Mouse (Mus musculus) T-helper 17 cell (primary cell): ENCODE data around the gene Ino80b.

ENCODE experiments used
- in situ Hi-C, 2 experiments: fragments of 300-600 bp; cut with MboI, MseI; formaldehyde crosslinking; loops; 1 replicate in 1 of 2; 2 replicates in 1 of 2; pipeline ENCODE4 v1.15.1; 2025; ENCODE audit warnings: high pct_unique_total_duplicates in 2 of 2

Ino80b gene

GRCm38 (mm10) chr6:83141636-83142035 is 16.4 kb upstream of the Ino80b start:
- in situ Hi-C loops: no loop called here

DNA sequence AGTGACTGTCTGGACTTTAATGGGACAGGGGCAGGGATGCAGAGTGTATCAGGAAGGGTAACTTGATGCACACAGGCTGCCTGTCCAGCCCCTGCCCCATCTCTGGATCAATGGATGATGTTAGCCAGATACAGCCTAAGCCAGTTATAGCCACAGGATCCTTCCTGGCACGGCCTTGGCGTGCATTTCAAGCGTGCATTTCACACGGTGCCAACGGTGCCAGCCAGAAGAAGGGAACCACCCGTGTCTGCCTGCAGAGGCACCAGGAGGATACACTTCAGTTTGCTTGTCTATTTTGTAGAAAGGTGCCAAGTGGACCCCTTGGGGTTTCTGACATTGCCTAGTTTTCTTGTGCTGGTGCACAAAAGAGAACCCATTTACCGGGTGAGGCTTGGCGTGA is 14.8 kb upstream of the Ino80b start:
- in situ Hi-C loops: no loop called here

DNA sequence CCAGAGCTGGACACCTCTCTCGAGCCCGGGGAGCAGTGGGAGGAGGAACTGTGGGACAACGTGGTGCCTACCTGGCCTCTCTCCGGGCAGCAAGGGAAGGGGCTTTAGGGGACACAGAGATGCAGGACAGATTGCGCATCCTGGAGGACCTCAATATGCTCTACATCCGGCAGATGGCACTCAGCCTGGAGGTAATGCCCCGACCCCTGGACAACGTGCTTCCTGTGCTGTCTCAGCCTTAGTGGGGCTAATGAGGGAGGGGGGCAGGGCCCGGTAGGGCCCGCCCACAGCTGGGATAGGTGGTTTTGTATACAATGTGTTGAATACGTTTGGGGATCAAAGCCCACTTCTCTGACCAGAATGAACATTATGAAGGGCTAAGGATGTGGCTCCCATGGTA is 12.8 kb upstream of the Ino80b start:
- in situ Hi-C loops: no loop called here

DNA sequence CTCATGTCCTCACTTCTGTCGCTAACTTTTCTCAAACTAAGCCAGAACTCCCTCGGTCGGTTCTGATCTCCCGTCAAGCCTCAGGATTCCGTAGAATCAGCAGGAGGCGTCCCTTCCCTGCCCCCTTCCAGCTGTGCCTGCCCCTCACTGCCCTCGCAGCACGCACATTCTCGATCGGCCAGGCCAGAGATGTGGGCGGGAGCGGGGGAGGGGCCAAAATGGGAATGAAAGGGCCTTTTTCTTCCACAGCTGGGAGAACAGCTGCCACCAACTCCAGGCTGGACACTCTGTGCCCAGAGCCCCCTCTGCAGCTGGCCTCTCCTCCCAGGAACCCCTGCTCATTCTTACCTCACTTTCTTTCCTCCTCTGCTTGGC is 12.3 kb upstream of the Ino80b start:
- in situ Hi-C loops: no loop called here

GRCm38 (mm10) chr6:83136881-83137575 is 11.8 kb upstream of the Ino80b start:
- in situ Hi-C loops: no loop called here

- in situ Hi-C loops: no loop called here
Measured at GRCm38 (mm10) chr6:83136291-83136880, 11.2 kb upstream of the Ino80b start.

GRCm38 (mm10) chr6:83135571-83136161 is 10.4 kb upstream of the Ino80b start:
- in situ Hi-C loops: no loop called here

DNA sequence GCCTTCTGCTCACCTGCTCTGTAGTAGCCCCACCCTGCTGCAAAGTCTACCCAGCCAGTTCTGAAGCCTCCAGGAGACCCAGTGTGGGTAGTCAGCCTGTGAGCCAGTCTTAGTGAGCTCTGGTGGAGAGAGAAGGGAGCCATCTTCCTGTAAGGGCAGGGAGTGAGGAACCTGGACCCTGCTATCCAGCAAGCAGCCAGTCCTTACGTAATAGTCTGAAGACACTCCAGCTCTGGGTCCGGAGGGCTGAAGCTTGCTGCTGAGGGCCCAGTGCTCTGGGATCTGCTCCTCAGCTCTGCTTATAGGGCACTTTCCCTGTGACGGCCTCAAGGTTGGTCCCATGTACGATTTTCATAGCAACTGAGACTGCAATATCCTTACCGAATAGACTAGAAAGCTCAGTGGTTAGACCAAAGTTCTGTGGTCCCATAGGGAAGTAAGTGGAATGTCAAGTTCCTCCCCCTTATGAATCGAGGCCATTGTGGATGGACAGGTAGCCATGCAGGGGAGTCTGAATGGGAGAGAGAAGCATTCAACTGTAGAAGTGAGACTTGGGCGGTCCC is 9.8 kb upstream of the Ino80b start, which contains the start of gene Rtkn:
Gene Rtkn, plus strand, starts transcription at position 513 of the 563 bp plus-strand sequence.
- in situ Hi-C loops: no loop called here

- in situ Hi-C loops: no loop called here
Measured at GRCm38 (mm10) chr6:83134226-83134625, 9.0 kb upstream of the Ino80b start.

DNA sequence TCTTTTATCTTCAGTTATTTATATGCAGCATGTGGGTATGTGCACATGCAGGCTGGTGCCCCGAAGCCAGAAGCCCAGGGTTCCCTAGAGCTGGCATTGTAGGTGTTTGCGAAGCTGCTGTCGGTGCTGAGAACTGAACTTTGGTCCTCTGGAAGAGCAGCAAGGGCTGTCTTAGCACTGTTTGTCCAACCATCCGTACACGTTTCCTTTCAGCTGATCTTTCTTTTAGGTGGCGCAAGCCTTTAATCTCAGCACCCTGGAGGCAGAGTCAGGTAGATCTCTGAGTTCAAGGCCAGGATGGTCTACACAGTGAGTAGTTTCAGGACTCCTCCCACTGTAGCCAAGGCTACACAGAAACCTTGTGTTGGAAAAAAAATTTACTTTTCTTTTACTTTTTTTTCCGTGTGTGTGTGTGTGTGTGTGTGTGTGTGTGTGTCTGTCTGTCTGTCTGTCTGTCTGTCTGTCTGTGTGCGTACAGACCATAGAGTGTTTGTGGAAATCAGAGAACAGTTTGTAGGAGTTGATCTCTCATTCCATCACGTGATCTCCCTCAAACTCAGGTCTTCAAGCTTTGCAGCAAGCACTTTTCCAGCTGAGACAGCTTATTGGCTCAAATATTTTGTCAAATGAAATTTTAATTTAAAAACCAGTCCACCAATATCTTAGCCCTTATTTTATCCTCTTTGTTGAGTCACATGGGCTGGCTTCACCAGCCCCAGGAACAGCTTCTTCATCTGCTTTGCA is 7.1 kb upstream of the Ino80b start:
- in situ Hi-C loops: no loop called here

- in situ Hi-C loops: no loop called here
Measured at GRCm38 (mm10) chr6:83131469-83132034, 6.3 kb upstream of the Ino80b start.

DNA sequence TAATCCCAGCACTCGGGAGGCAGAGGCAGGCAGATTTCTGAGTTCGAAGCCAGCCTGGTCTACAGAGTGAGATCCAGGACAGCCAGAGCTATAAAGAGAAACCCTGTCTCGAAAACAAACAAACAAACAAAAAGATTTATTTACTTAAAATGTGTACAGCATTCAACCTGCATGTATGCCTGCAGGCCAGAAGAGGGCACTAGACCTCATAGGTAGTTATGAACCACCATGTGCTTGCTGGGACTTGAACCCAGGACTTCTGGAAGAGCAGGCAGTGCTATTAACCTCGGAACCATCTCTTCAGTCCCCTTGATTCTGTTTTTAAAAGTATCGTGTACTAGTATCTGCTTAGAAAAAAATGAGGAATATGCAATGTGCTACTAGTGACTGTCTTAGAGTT is 2.2 kb upstream of the Ino80b start:
- in situ Hi-C loops: no loop called here

DNA sequence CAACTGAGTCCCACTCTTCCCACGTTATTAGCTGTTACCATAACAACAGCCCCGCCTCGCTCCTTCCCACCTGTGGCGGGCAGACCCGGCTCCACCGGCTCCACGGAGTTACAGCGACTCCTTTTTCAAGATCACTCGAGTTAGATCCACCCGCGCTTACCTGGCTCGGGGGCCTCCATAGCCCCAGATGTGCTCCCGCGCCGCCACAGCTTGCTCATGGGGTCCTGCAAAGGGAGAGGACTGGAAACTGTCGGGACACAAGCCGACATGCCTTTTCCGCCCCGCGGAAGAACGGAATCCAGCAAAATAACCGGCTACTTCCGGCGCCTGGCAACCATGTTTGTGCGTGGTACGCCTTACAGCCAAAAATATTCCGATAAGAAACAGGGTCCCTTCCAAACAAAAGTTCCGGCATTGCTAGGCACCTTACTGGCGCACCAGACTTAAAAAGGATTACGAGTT is 349 bp downstream of the Ino80b start:
- in situ Hi-C loops: no loop called here

GRCm38 (mm10) chr6:83122961-83123360 is 2.3 kb downstream of the Ino80b start:
- in situ Hi-C loops: no loop called here

DNA sequence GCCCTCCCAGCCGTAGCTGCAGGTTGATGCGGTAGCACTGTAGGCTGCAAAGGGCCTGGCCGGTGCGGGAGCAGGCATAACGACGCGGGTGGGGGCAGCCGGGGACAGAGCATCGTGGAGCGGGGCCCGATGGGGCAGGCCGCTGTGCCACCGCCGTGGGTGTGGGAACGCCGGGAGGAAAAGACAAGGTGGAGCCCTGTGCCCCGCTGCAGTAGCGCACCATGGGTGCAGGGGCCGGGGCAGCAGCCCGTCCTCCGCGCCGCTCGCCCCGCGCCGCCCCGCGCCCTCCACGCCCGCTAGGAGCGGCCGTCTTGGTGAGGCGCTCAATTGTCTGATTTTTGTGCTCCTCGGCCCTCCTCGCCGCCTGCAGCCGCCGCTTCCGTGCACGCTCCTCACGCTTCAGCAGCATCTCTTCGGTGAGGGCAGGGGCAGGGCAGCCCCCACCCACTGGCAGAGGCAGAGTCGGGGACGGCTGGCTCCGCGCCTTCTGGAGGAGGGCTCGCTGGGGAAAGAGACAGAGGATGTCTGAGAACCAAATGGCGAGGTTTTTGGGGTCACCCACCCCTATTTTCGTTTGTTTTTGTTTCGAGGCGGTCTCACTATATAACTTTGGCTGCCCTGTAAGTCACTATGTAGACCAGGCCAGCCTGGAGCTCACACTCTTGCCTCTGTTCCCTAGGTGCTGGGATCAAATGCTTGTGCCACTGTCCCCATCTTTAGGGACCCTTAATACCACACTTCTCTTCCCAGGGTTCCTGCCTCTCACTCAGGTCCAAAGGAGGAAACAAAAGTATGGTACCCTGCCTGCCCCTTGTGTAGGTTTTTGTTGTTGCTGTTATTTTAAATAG is 3.1 kb downstream of the Ino80b start:
- in situ Hi-C loops: no loop called here

DNA sequence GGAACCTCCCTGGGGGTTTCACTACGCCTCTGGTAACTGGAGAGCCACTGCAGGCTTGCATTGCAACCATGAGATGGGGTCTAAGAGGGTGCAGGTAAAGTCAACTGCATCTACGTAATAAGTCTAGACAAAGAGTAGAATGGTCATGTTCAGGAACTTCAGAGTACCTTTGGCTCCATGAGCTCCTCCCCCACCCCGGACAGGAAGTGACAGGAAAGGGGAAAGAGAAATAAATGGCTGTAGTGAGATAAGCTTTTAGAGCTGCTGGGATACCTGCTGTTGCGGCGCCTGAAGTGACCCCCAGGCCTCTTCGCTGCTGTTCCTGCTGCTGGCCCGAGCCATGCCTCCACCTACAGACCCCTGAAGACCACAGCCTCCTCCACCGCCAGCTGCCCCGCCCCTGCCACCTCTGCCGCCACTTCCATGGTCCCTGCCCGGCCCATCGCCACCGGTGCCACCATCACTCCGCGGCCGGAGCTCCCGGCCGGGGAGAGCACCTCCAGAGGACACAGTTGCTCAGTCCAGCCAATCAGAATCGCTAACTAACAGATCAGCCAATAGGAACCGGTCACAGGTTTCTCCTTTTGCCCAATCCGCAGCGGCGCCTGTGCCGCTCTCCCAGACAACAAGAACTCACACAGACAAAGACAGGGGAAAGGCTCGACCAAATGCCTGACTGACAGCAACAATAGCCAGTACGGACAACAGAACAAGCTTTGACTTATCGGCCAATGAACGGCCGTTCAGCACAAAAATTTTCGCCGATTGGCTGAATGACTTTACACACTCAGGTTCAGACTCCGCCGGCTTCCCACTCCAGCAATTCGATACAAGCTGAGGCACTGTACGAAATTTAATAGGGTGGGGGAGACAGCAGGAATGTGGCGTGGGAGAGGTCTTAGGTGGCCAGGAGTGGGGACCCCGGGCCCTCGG is 4.0 kb downstream of the Ino80b start, which contains the start of gene Wbp1:
Gene Wbp1, minus strand, starts transcription at position 630 of the 933 bp plus-strand sequence.
- in situ Hi-C loops: no loop called here

DNA sequence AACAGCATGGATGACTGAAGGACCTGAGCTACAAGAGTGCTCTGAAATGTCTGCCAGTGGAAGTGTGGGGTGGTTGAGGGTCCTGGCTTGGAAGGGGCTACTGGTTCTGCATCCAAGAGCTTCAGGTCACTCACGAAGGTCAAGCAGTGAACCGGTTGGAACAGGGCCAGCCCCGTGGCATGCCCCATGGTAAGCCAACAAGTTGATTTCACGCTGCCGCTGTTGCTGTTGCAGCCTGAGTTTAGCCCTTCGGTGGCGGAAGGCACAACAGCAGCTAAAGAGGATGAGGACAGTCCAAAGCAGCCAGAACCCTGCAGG is 5.5 kb downstream of the Ino80b start:
- in situ Hi-C loops: loop anchor here in 1 of 2 experiments (5.0 to 10.0 kb wide), 2 partner anchors 47 to 875 kb away; partner anchors contain the start of gene Tlx2

GRCm38 (mm10) chr6:83118825-83119733 is 6.2 kb downstream of the Ino80b start:
- in situ Hi-C loops: loop anchor here in 1 of 2 experiments (5.0 to 10.0 kb wide), 2 partner anchors 47 to 876 kb away; partner anchors contain the start of gene Tlx2
